Mouse (Mus musculus): Measurements from ENCODE around the gene Tph2.

Tph2 gene

DNA sequence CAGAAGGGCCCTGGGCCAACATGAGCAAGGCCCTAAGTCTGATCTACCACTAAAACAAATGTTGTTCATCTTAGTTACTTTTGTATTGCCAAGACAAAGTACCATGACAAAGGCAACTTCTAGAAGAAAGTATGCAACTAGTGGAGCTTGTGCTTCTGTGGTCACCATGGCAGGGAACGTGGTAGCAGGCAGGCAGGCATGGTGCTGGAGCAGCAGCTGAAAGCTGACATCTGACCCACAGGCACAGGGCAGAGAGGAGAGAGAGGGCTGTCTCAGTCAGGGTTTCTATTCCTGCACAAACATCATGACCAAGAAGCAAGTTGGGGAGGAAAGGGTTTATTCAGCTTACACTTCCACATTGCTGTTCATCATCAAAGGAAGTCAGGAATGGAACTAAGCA, 56.9 kb downstream of the Tph2 start:
- DNase-seq: no peak

DNA sequence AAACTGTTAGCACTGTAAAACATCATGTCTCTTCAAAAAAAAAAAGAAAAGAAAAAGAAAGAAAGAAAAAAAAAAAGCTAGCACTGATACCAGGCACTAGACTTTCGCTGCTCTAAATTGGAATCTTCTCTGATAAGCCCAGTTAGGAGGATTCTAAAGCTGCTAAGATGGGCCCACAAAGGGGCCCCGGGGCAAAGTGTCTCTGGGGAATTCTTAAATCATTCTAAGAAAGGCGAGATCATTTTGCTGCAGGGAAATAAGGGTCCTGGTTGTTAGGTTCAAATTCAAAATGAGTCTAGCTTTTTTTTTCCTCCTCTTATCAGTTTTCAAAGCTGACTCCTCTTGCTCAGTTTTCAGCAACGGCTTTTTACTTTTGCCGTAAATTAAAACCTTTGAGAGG, 59.3 kb downstream of the Tph2 start:
- no peak for DNase-seq

DNA sequence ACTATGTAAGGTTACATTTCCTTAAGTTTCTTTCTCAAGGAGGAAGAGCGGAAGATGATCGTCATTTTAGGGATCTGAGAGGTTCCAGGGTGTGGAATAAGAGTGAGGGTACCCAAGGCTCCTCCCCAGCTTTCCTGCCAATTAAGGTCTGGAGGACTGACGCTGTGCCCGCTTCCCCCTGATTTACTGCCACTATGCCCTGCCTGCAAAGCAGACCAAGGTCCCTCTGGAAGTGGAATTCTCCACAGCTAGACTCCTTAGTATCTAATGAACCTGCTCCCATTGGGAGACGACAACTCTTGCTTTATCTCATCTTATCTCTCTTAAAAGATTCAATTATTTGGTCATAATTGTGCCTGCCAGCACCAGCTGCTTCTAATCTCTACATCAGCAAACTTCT, 59.8 kb downstream of the Tph2 start:
- DNase-seq: no peak

DNA sequence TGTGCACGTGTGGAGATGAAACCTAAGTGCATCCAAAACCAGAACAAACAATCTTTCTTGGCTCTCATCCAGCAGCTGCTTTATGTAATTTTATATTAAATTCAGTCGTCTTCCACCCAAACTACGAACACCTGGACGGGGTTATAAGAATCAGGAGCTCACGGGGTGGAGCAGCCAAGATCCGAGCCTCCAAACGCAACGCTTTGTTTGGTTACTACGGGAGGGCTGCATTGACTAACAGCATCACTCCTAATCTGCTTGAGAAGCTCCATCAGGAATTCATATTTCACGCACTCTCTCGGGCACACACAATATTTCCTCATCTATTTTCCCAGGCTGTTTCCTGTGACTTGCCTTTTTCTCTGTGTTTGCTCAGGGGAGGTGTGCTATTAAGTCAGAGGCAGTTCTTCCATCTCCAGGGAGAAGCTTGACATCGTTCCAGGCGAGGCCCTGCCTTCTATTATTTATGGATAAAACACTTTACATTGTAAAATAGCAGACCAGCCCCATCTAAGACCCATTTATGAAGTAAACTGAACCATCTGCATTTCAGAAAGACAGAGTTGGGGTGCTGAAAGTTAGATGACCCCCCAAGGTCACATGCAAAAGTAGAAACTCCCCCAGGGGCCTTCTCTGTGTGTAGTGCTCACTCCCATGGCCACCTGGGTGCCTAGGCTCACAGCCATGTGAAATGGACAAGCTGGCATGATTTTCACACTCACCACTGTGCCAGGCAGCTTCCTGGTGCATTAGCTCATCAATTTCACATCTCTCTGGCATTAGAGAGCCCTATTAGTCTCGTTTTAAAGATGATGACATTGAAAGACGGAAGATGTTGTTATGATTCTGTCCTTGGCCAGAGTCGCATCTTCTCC, 76.9 kb downstream of the Tph2 start:
- no peak for DNase-seq

DNA sequence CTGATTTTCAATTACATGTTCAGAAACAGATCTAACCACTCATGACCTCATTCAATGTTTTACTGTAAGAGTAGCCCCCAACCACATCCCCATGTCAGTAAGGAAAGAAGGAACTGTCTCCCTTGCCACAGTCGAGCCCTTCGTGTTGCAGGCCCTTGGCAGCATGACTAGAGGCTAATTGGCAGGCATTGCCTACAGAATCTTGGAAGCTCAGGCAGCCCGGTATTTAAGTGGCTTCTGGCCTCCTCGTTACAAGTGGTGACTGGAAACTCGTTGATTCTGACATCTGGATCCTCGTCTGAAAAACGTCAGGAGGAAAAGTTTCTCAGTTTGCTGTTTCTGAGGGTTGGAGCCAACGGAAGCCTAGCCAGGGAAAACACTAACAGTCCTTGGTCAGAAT, 80.6 kb downstream of the Tph2 start:
- no peak for DNase-seq

DNA sequence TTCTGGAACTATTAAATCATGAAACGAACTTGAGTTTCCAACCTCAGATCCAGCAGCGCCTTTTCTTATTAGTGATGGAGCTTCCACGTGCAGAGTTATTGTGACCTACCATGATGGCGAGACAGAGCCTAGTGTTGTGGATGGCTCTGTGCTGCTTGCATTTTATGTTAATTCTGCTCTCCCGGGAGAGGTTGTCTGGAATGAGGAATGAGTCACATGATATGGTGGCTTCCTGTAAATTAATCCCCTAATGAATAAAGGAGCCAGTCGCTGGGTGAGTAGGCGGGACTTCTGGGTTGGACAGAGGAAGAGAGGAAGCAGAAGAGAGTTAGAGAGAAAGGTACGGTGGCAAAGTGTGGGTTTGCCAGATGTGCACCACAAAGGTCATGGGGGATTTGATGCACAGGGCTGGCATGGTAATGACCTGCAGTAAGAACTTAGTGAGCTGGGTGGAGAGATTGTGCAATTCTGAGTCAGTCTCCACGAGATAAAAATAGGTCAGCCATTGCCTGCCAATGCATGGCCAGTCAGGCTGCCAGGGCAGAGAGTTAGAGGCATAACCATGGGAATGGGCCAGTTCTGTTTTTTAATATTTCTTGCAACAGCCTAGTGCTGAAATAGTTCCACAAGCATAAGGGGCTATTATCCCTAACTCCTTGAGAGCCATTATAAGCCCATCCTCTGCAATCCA, 84.8 kb downstream of the Tph2 start:
- no peak for DNase-seq

DNA sequence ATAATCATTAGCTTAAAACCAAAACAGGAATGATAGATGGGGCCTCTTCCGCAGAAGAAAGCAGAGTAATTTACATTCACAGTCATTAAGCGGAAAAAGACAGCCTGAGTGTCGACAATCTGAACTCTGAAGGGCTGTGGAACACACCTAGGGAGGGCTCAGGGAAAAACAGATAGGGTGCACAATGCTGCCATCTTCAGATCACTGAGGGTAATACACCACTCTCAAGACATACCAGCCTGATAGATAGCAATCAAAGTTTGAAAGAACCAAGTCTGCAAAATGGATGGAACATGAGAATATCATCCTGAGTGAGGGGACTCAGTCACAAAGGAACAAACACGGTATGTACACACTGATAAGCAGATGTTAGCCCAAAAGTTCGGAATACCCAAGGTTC, 87.7 kb downstream of the Tph2 start:
- peak in 1 of 2 experiments; percentile 27 for DNase-seq

DNA sequence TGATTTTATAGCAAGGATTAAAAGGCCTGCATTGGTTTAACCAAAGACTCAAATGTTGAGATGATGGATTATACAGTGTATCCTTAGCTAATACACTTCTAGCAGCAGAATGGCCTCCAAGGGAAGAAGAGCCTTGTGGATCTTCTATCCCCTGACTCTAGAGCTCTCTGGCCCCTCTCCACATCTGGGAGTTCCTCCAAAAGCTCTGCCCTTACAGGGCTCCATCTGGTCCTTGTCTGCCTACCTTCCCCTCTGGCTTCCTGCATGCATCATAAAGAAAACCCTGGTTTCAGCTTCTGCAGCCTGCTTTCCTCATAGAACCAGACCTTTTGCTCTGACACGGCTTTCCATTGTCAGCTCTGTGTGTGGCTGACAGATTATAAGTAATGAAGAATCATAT, 88.6 kb downstream of the Tph2 start:
- DNase-seq: no peak

DNA sequence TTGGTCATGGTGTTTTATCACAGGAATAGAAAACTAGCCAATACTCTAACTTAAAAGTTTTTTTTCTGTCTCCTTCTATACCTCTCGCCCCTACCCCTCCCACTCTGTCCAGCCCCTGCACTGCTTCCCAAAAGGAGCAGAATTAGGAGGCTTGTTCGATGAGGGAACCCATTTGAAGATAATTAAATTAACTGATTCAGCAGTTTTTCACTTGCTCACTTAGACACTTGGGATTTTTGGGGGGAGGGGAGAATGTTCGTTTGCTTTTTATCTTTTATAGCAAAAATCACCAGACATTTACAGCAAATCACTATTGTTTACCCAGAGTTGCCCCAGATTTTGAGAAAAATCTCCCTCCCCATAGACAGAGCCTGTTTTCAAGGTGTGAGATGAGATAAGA, 106.6 kb downstream of the Tph2 start:
- DNase-seq: no peak

DNA sequence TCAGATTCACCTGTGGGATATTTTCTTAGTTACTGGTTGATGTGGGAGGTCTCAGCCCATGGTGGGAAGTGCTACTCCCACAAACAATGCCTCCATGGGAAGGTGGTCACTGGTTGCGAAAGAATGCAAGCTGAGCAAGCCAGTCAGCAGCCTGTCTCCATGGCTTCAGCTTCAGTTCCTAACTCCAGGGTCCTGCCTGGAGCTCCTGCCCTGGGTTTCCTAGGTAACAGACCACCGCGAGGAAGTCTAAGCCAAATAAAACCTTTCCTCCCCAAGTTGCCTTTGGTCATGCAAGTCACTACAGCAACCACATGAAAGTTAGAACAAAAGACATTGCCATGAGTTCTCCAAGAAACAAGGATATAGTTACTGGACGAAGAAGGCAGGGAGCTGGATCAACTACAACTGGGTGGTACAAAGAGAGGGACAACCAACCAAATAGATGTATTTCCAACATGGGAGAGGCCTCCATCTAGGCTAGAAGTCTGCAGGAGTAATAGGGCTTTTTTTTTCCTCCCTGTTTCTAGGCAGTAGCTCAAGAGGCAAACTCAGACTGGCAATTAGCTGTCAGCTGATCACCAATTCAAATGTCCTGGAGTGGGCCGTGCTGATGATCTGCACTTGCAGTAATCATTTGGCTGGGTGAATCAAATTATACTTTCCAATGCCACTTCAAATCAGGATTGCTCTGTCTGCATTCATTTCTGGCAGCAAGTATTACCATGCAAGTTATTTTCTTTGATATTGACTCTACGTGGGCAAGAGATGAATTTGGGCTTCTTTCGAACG, 115.5 kb downstream of the Tph2 start:
- no peak for DNase-seq

DNA sequence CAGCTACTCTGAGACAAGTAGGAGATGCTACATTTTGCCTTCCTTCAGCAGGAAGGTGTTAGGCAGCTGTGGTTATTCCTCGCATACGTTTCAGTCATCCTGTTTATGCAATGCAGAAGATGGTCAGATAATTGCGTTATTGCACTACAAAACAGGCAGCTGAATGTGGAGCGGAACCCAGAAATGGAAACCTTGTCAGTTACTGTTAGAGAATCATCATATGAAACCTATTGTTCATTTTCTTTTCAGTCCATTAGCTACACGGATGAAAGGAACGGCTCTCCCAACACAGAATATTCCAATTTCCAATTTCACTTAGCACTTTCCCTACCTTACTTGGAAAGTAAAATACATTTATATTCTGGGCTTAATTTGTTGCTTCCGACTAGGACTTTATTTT, 120.9 kb downstream of the Tph2 start:
- no peak for DNase-seq

DNA sequence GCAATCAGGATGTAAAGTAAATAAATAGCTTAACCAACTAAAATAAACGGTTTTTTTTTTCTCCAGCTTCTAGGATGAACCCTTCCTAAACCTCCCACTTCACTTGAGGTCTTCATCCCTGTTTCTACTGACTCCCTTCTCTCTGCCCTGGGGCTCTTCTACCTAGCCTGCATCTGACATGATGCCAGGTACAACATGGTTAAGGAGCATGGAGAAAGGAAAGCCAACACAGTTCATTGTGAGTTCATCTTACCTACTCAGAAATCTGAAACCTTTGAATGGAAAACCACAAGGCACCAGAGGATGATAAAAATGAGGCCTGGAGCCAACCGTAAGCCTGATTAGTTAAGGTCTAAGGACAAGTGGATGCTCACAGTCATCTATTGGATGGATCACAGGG, 123.3 kb downstream of the Tph2 start:
- DNase-seq: no peak

DNA sequence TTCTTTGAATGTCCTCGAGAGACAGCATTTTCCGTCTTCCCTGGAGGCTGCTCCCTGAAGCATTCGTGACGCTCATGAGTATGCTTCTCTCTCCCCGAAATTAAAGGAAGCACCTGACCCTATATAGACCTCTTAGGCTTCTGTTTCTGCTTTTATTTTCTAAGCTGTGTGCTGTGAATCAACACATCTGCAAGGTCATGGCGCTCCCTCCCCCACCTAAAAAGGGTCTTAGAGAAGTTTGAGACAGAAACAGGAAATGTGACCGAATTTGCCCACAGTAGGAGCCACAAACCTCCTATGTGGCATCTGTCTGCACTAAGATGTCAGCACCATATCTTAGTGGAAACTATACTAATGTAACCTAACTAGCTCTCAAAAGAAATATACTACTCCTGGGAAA, 124.1 kb downstream of the Tph2 start:
- no peak for DNase-seq

DNA sequence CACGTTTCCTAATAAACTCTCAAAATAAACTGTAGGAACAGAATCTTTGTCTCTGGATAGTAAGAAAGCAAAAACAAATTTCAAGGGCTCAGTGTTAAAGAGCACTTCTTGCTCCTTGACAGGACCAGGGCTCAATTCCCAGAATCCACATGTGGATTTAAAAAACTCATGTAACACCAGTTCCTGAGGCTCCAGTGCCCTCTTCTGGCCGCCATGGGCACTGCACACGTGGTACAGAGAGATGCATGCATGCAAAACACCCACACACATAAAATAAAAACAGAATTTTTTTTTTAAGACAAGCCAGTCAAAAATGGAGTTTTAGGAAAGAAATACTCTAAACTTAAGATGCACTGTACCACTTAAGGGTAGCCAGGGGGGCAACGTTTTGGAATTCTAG, 133.2 kb downstream of the Tph2 start:
- DNase-seq: no peak

DNA sequence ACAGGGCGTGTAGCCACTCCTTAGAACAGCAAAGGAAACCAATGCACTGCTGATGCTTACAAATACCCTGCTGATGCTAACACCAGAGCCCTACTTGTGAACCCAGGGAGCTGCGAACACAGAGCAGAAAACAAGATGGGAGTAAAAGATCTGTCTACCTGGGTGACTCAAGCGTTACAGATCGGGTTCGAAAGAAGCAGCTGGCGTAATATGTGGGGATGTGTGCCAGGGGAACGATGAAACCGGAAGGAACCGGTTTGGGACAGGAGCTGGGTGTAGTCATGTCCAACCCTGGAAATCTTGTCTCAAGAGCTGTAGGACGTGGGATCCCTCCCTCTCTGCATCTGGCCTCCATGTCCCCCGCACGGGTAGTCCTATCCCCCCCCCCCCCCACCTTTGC, 134.1 kb downstream of the Tph2 start:
- no peak for DNase-seq

DNA sequence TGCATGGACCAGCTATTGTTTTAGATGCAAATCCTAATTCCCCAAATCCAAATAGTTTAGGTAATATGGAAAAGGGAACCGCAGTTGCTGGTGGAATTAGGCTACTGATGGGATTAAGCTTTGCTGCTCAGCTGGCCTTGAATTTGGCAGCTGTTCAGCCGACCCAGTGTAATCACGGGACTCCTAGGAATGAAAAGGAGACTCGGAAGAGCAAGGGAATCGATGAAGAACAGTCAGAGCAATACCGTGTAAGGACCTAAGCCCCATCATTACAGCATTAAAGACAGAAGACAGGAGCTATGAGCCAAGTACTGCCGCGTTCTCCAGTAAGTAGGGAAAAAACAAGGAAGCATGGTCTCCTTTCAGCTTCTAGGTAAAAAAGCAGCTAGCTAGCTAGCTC, 134.6 kb downstream of the Tph2 start:
- no peak for DNase-seq

DNA sequence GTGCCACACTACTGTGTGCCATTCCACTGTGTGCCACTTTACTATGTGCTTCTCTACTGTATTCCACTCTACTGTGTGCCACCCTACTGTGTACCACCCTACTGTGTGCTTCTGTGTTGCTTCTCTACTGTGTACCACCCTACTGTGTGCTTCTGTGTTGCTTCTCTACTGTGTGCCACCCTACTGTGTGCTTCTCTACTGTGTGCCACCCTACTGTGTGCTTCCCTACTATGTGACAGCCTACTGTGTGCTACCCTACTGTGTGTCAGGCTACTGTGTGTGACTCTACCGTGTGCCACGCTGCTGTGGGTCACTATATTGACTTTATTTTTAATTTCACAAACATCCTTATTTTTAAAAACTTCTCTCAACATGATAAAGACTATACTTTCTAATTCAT, 136.3 kb downstream of the Tph2 start:
- DNase-seq: no peak

DNA sequence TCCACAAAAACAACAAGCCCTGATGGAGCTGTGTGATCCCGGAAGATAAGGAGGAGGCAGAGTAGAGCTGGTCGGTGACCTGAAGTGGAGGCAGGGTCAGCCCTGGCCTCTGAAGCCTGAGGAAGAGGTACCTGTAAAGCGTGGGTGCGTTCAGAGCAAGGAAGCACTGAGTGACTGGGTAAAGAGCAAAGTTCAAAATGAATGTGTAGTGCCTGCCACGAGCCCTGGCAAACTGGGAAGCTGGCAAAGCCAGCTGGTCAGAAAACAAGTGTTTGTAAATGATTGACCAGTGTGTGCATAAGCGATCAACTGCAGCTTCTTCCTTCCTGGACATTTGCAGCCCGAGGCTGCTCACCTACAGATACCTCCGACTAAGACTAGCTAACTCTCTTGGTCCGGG, 149.1 kb downstream of the Tph2 start:
- DNase-seq: no peak
